Mouse (Mus musculus): ENCODE measurements around the gene Dnajc13.

The Dnajc13 gene

GRCm38 (mm10) chr9:104107482-104107881, 155.2 kb downstream of the Dnajc13 start:
- DNase-seq, result no peak

- no peak for DNase-seq
These were observed 155.8 kb downstream of the Dnajc13 start for GRCm38 (mm10) chr9:104106930-104107329.

GRCm38 (mm10) chr9:104104986-104105385, 157.7 kb downstream of the Dnajc13 start:
- DNase-seq, result no peak

- DNase-seq, result no peak
These were observed 159.8 kb downstream of the Dnajc13 start for GRCm38 (mm10) chr9:104102901-104103300.

GRCm38 (mm10) chr9:104102301-104102700, 160.4 kb downstream of the Dnajc13 start:
- DNase-seq, result no peak

GRCm38 (mm10) chr9:104101458-104101857, 161.3 kb downstream of the Dnajc13 start:
- DNase-seq, result no peak
